Mouse (Mus musculus): ENCODE results near the gene Gm8127. TPM values are rescaled to one million over a fixed set of nuclear protein-coding genes. Genes with fewer than 3 reads are reported as not detected.
"Not testable (repeated sequence)": the region's sequence is repeated elsewhere in the genome, so short reads cannot be mapped to it uniquely, and the experiment has no call there.

Gm8127 gene
- not detected in 2 replicates for polyA plus RNA-seq (2014; fragmentation: Nextera tagmentation; extraction: Ambion mirVana)

DNA sequence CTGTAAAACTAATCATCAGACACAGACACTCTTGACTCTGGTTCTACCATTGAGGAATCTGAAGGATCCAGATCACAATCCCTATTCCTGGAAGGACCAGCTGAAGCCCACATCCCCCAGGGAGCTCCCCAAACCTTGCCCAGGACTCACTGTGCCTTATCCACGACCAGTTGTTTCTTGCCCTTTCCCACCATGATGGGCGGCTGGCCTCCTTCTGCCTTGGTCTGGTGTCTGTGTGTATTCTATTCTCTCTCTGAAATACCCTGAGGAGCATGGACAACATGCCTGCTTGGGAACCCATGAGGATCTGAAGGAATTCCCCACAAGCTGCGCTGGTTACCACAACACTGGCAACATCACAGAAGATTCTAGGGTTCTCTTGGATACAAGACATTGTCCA is at the start of gene Gm8127:
TSS of gene Gm8127 (minus strand) at position 330 of the 400 bp plus-strand sequence.
- not testable (repeated sequence) for H3K4me2 ChIP-seq; DNase-seq (ENCODE audit: low spot score, missing footprints); H3K27me3 ChIP-seq (ENCODE audit: control insufficient read depth, insufficient read depth, low read length)

GRCm38 (mm10) chr14:43337646-43338045 is 44.0 kb upstream of the Gm8127 start:
- H3K4me3 ChIP-seq (ENCODE audit: low read depth, low read length); H3K27me3 ChIP-seq (ENCODE audit: control insufficient read depth, insufficient read depth, low read length); H3K9ac ChIP-seq (ENCODE audit: low read length); H3K27ac ChIP-seq (ENCODE audit: low read depth, low read length); H3K36me3 ChIP-seq (ENCODE audit: control insufficient read depth, insufficient read depth, low read length); H3K4me1 ChIP-seq (ENCODE audit: control insufficient read depth, insufficient read depth, low read length); ATAC-seq (ENCODE audit: low FRiP score); H3K9me3 ChIP-seq (ENCODE audit: control insufficient read depth, low read length); H3K4me2 ChIP-seq; DNase-seq (ENCODE audit: low spot score, missing footprints): not testable (repeated sequence)
- 59% methylated on average over 1 of the region's 1 CpGs for WGBS

More for the DNA sequence above, at the start of gene Gm8127:
- ATAC-seq (ENCODE audit: low FRiP score); H3K9ac ChIP-seq (ENCODE audit: low read length); H3K4me3 ChIP-seq (ENCODE audit: low read depth, low read length); H3K27ac ChIP-seq (ENCODE audit: low read depth, low read length); H3K4me1 ChIP-seq (ENCODE audit: control insufficient read depth, insufficient read depth, low read length); H3K36me3 ChIP-seq (ENCODE audit: control insufficient read depth, insufficient read depth, low read length); H3K9me3 ChIP-seq (ENCODE audit: control insufficient read depth, low read length): not testable (repeated sequence)
- WGBS: 78% methylated on average over 3 of the region's 3 CpGs

DNA sequence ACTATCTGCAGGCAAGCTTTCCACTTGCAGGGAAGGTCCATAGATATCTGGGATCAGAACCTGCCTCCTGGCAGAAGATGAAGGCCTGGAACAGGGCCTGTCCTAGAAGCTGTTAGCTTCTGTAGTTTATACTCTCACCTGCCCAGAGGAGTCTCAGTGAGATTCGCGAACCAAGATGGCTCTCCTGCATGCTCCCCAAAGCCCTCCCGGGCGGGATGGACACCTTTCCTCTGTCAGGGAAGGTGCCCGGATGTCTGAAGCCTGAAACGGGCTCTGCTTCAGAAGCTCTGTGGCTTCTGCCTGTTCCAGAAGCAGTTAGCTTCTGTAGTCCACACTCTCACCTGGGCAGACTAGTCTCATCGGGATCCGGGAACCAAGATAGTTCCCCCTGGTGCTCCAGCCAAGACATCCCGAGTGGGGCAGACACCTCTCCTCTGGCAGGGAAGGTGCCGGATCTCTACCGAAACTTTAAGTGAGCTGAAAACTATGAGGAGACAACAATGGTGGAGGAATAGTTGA is 37.8 kb upstream of the Gm8127 start:
- not testable (repeated sequence) for H3K4me1 ChIP-seq (ENCODE audit: control insufficient read depth, insufficient read depth, low read length); H3K4me3 ChIP-seq (ENCODE audit: low read depth, low read length); H3K27ac ChIP-seq (ENCODE audit: low read depth, low read length); H3K36me3 ChIP-seq (ENCODE audit: control insufficient read depth, insufficient read depth, low read length); H3K27me3 ChIP-seq (ENCODE audit: control insufficient read depth, insufficient read depth, low read length); DNase-seq (ENCODE audit: low spot score, missing footprints); H3K9me3 ChIP-seq (ENCODE audit: control insufficient read depth, low read length); H3K9ac ChIP-seq (ENCODE audit: low read length); H3K4me2 ChIP-seq; ATAC-seq (ENCODE audit: low FRiP score)
- 88% methylated on average over 9 of the region's 11 CpGs for WGBS

- not testable (repeated sequence) for H3K4me3 ChIP-seq (ENCODE audit: low read depth, low read length); H3K27ac ChIP-seq (ENCODE audit: low read depth, low read length); H3K27me3 ChIP-seq (ENCODE audit: control insufficient read depth, insufficient read depth, low read length); H3K9ac ChIP-seq (ENCODE audit: low read length); ATAC-seq (ENCODE audit: low FRiP score); H3K36me3 ChIP-seq (ENCODE audit: control insufficient read depth, insufficient read depth, low read length); DNase-seq (ENCODE audit: low spot score, missing footprints); H3K4me2 ChIP-seq; H3K4me1 ChIP-seq (ENCODE audit: control insufficient read depth, insufficient read depth, low read length); H3K9me3 ChIP-seq (ENCODE audit: control insufficient read depth, low read length)
- 59% methylated on average over 2 of the region's 2 CpGs for WGBS
Observed at GRCm38 (mm10) chr14:43328603-43329002, 35.0 kb upstream of the Gm8127 start.

GRCm38 (mm10) chr14:43319516-43319915 is 25.9 kb upstream of the Gm8127 start:
- not testable (repeated sequence) for H3K4me2 ChIP-seq; H3K4me1 ChIP-seq (ENCODE audit: control insufficient read depth, insufficient read depth, low read length); H3K9ac ChIP-seq (ENCODE audit: low read length); ATAC-seq (ENCODE audit: low FRiP score); H3K4me3 ChIP-seq (ENCODE audit: low read depth, low read length); H3K27me3 ChIP-seq (ENCODE audit: control insufficient read depth, insufficient read depth, low read length); H3K9me3 ChIP-seq (ENCODE audit: control insufficient read depth, low read length); H3K36me3 ChIP-seq (ENCODE audit: control insufficient read depth, insufficient read depth, low read length); H3K27ac ChIP-seq (ENCODE audit: low read depth, low read length)
- DNase-seq (ENCODE audit: low spot score, missing footprints): peak; percentile 12

- DNase-seq (ENCODE audit: low spot score, missing footprints); H3K27ac ChIP-seq (ENCODE audit: low read depth, low read length); H3K27me3 ChIP-seq (ENCODE audit: control insufficient read depth, insufficient read depth, low read length); H3K36me3 ChIP-seq (ENCODE audit: control insufficient read depth, insufficient read depth, low read length); H3K4me3 ChIP-seq (ENCODE audit: low read depth, low read length); H3K9me3 ChIP-seq (ENCODE audit: control insufficient read depth, low read length); H3K4me2 ChIP-seq; H3K4me1 ChIP-seq (ENCODE audit: control insufficient read depth, insufficient read depth, low read length); ATAC-seq (ENCODE audit: low FRiP score); H3K9ac ChIP-seq (ENCODE audit: low read length): not testable (repeated sequence)
- 88% methylated on average over 3 of the region's 3 CpGs for WGBS
Observed at GRCm38 (mm10) chr14:43278681-43279080, 15.0 kb downstream of the Gm8127 start.

DNA sequence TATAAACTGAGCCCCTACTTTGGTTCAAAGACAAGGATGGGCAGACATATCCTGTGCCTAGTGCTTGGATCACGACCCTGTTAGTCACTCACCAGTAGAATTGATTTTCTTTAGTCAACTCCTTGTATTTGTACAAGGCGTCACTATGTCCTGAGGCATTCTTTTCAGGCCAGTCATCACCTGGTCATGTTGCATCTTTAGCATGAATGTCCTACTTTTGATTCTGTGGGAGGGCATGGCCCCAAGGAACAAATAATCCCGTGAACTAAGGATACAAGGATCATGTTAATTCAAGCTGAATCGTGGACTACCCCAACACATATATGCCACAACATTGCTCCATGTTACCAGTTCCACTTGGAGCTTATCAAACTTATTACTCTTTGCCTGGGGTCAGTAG is 15.5 kb downstream of the Gm8127 start:
- not testable (repeated sequence) for H3K9ac ChIP-seq (ENCODE audit: low read length); H3K4me3 ChIP-seq (ENCODE audit: low read depth, low read length); H3K36me3 ChIP-seq (ENCODE audit: control insufficient read depth, insufficient read depth, low read length); ATAC-seq (ENCODE audit: low FRiP score); H3K4me1 ChIP-seq (ENCODE audit: control insufficient read depth, insufficient read depth, low read length); H3K27ac ChIP-seq (ENCODE audit: low read depth, low read length); H3K4me2 ChIP-seq; DNase-seq (ENCODE audit: low spot score, missing footprints); H3K27me3 ChIP-seq (ENCODE audit: control insufficient read depth, insufficient read depth, low read length); H3K9me3 ChIP-seq (ENCODE audit: control insufficient read depth, low read length)
- 72% methylated on average over 4 of the region's 4 CpGs for WGBS

GRCm38 (mm10) chr14:43277468-43277867 is 16.2 kb downstream of the Gm8127 start:
- not testable (repeated sequence) for H3K4me3 ChIP-seq (ENCODE audit: low read depth, low read length); H3K4me2 ChIP-seq; H3K27ac ChIP-seq (ENCODE audit: low read depth, low read length); H3K36me3 ChIP-seq (ENCODE audit: control insufficient read depth, insufficient read depth, low read length); ATAC-seq (ENCODE audit: low FRiP score); H3K4me1 ChIP-seq (ENCODE audit: control insufficient read depth, insufficient read depth, low read length); H3K9ac ChIP-seq (ENCODE audit: low read length); DNase-seq (ENCODE audit: low spot score, missing footprints); H3K9me3 ChIP-seq (ENCODE audit: control insufficient read depth, low read length); H3K27me3 ChIP-seq (ENCODE audit: control insufficient read depth, insufficient read depth, low read length)
- WGBS: 76% methylated on average over 2 of the region's 2 CpGs

GRCm38 (mm10) chr14:43275752-43276151 is 17.9 kb downstream of the Gm8127 start:
- not testable (repeated sequence) for H3K27ac ChIP-seq (ENCODE audit: low read depth, low read length); H3K9ac ChIP-seq (ENCODE audit: low read length); H3K4me2 ChIP-seq; H3K36me3 ChIP-seq (ENCODE audit: control insufficient read depth, insufficient read depth, low read length); ATAC-seq (ENCODE audit: low FRiP score); H3K27me3 ChIP-seq (ENCODE audit: control insufficient read depth, insufficient read depth, low read length); H3K9me3 ChIP-seq (ENCODE audit: control insufficient read depth, low read length); H3K4me3 ChIP-seq (ENCODE audit: low read depth, low read length); H3K4me1 ChIP-seq (ENCODE audit: control insufficient read depth, insufficient read depth, low read length); DNase-seq (ENCODE audit: low spot score, missing footprints)
- 82% methylated on average over 1 of the region's 1 CpGs for WGBS

Data from midbrain, embryonic 11.5 days (tissue).